Mouse (Mus musculus) effector memory CD4-positive, alpha-beta T cell, adult 7 months (primary cell): ENCODE results near the gene Dyrk4. TPM values are rescaled to one million over a fixed set of nuclear protein-coding genes. Genes with fewer than 3 reads are reported as not detected.

Experiments used
- polyA plus RNA-seq: library from polyadenylated mRNA; unstranded; fragments of 100-300 nt; shearing (Covaris generic); gene quantifications from one replicate; pipeline ENCODE4 v1.2.1, GENCODE M21; 2017

Gene Dyrk4
- polyA plus RNA-seq = not detected

DNA sequence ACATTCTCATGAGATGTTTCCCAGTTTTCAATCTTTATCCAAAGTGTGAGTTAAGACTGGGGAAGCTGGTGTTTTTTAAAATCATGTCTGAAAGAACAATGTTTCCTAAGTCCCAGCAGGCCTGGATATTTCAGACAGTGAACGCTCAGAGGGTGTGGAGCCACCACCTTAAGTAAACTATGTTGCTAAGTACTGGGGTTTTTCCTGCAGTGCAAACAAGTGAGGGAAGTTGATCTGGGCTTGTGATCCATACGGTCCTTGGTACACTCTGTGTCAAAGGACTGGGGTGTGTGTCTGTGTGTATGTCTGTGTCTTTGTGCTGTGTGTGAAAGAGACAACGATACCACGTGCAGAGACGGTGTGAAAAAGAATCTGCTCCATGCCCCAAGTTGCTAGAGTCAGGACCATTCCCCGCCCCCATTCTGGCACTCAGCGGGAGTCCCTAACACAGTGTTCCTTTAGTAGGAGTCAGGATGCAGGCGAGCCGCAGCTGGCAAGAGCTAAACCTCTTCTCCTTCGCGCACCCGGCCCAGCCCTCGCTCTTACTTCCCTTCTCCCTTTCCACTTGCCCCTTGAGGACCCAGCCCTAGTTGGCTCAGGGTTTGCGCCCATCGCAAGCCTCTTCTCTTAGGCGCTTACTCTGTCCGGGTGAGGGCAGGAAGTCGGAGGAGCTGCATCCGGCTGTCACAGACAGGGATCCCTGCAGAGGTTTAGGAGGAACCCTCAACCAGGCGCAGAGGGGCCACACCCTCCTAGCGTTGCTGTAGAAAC is at the start of gene Dyrk4:
Dyrk4 (minus strand) TSS at position 729 of the 771 bp plus-strand sequence.

GRCm38 (mm10) chr6:126939487-126940171 is 18.0 kb upstream of the Dyrk4 start, which contains the start of the genes Rad51ap1 and D6Wsu163e:
Gene Rad51ap1 (minus strand): TSS chr6:126939587.
Gene D6Wsu163e (plus strand): TSS chr6:126939962.

DNA sequence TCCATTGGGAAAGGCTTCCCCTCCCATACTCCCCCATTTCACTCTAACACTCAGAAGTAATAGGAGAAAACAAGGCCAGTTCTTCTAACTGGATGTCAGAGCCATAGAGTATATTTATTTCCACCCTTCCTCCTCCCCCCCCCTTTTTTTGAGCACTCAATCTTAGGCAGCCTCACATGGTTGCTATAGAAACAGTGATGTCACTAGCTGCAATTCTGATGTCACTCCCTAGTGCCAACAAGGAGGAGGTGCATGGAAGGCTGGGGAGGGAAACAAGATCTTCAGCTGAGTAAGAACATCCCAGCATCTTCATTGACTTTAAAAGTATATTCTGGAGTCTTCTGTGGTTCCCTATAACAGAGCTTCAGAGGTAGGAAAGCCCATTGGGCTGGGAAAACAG is 68.8 kb downstream of the Dyrk4 start, which contains the start of gene Akap3:
Akap3 (plus strand) TSS at position 218 of the 400 bp plus-strand sequence.

DNA sequence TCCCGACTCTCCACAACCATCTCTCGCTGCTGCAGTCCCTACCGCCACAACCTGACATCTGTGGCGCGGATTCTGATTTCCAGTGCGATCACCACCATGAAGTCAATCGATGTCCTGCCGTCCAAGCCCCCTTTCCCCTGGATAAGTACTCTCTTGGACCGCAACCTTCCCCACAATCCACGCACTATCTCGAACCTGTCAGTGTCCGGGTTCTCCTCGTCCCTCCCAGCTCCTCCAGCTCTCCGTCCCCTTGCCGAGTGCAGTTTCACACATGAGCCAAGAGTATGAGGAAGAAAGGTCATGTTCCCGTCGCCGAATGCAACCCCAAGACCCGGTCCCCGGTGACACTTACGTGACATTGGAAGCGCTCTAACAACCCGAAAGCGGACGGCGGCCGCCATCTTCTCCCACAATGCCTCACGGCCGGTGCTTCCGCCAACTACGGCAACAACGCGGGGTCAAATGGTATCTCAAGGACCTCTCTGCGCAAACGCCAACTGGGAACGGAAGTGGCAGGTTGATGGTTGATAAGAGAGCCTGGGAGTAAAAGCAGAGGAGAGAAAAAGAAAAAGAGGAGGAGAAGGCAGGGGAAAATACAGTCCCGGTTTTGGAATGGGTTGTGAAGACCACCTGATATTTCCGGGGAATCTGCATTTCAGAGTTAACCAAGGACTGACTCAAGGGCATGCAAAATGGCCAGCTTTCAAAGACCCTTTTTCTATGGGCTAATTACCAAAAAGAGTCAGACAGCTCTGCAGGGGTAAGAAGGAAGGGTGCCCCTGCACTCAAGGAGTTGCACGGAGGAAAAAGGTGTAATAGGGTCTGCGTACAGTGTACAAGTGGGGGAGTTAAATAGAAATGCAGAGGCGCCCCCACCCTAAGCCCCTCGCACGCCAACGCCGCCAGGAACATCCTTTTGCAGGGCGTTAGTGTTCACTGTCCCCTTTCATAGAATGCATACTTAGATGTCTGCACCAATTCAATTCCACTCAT is 72.6 kb downstream of the Dyrk4 start, which contains the start of gene Ndufa9:
Ndufa9 (minus strand) TSS at position 425 of the 993 bp plus-strand sequence.

Other genes with a start within 250 kb of the Dyrk4 start
- not detected for gene Kcna6, start 181.2 kb downstream of the Dyrk4 start, polyA plus RNA-seq
- gene Ndufa9, start 72.7 kb downstream of the Dyrk4 start, polyA plus RNA-seq = 116 TPM
- gene Akap3, start 68.7 kb downstream of the Dyrk4 start, polyA plus RNA-seq = not detected
- gene Rad51ap1, start 17.7 kb upstream of the Dyrk4 start, polyA plus RNA-seq = 2.1 TPM
- 9.3 TPM for gene D6Wsu163e, start 18.1 kb upstream of the Dyrk4 start, polyA plus RNA-seq
- not detected for gene Fgf6, start 93.7 kb upstream of the Dyrk4 start, polyA plus RNA-seq
- not detected for gene Fgf23, start 151.1 kb upstream of the Dyrk4 start, polyA plus RNA-seq
- gene Tigar, start 187.7 kb upstream of the Dyrk4 start, polyA plus RNA-seq = 9.4 TPM
- gene Ccnd2, start 230.4 kb upstream of the Dyrk4 start, polyA plus RNA-seq = 492 TPM